Mouse (Mus musculus): ENCODE data around the gene Pacs1.
"Not testable (repeated sequence)": the region's sequence is repeated elsewhere in the genome, so short reads cannot be mapped to it uniquely, and the experiment has no call there.

The Pacs1 gene

GRCm38 (mm10) chr19:5268017-5268416 is 4.9 kb downstream of the Pacs1 start:
- no peak for DNase-seq (ENCODE audit: low spot score)

GRCm38 (mm10) chr19:5267015-5267414 is 5.9 kb downstream of the Pacs1 start:
- DNase-seq (ENCODE audit: low spot score), result no peak

- no peak for DNase-seq (ENCODE audit: low spot score)
These were observed 15.8 kb downstream of the Pacs1 start for GRCm38 (mm10) chr19:5257140-5257539.

- DNase-seq (ENCODE audit: low spot score), result not testable (repeated sequence)
These were observed 35.9 kb downstream of the Pacs1 start for GRCm38 (mm10) chr19:5236981-5237380.

- DNase-seq (ENCODE audit: low spot score), result no peak
These were observed 40.2 kb downstream of the Pacs1 start for GRCm38 (mm10) chr19:5232696-5233095.

- DNase-seq (ENCODE audit: low spot score), result no peak
These were observed 42.8 kb downstream of the Pacs1 start for GRCm38 (mm10) chr19:5230110-5230509.

GRCm38 (mm10) chr19:5224624-5225023 is 48.3 kb downstream of the Pacs1 start:
- no peak for DNase-seq (ENCODE audit: low spot score)

- DNase-seq (ENCODE audit: low spot score), result no peak
These were observed 48.8 kb downstream of the Pacs1 start for GRCm38 (mm10) chr19:5224077-5224476.

GRCm38 (mm10) chr19:5221926-5222325 is 51.0 kb downstream of the Pacs1 start:
- no peak for DNase-seq (ENCODE audit: low spot score)

GRCm38 (mm10) chr19:5221219-5221723 is 51.6 kb downstream of the Pacs1 start:
- not testable (repeated sequence) for DNase-seq (ENCODE audit: low spot score)

- DNase-seq (ENCODE audit: low spot score), result no peak
These were observed 52.5 kb downstream of the Pacs1 start for GRCm38 (mm10) chr19:5220389-5220788.

- no peak for DNase-seq (ENCODE audit: low spot score)
These were observed 71.2 kb downstream of the Pacs1 start for GRCm38 (mm10) chr19:5201691-5202090.

GRCm38 (mm10) chr19:5200617-5201016 is 72.3 kb downstream of the Pacs1 start:
- not testable (repeated sequence) for DNase-seq (ENCODE audit: low spot score)

- DNase-seq (ENCODE audit: low spot score), result no peak
These were observed 74.4 kb downstream of the Pacs1 start for GRCm38 (mm10) chr19:5198553-5198952.

GRCm38 (mm10) chr19:5195417-5196035 is 77.4 kb downstream of the Pacs1 start:
- peak; percentile 85 for DNase-seq (ENCODE audit: low spot score)

- no peak for DNase-seq (ENCODE audit: low spot score)
These were observed 80.5 kb downstream of the Pacs1 start for GRCm38 (mm10) chr19:5192397-5192796.

GRCm38 (mm10) chr19:5187439-5187838 is 85.5 kb downstream of the Pacs1 start:
- no peak for DNase-seq (ENCODE audit: low spot score)

GRCm38 (mm10) chr19:5181926-5182325 is 91.0 kb downstream of the Pacs1 start:
- no peak for DNase-seq (ENCODE audit: low spot score)

GRCm38 (mm10) chr19:5178631-5179030 is 94.3 kb downstream of the Pacs1 start:
- no peak for DNase-seq (ENCODE audit: low spot score)

- DNase-seq (ENCODE audit: low spot score), result no peak
These were observed 102.5 kb downstream of the Pacs1 start for GRCm38 (mm10) chr19:5170430-5170829.

- no peak for DNase-seq (ENCODE audit: low spot score)
These were observed 105.4 kb downstream of the Pacs1 start for GRCm38 (mm10) chr19:5167477-5167876.

- DNase-seq (ENCODE audit: low spot score), result no peak
These were observed 108.5 kb downstream of the Pacs1 start for GRCm38 (mm10) chr19:5164380-5164779.

GRCm38 (mm10) chr19:5161913-5162312 is 111.0 kb downstream of the Pacs1 start:
- no peak for DNase-seq (ENCODE audit: low spot score)

GRCm38 (mm10) chr19:5152261-5152660 is 120.7 kb downstream of the Pacs1 start:
- DNase-seq (ENCODE audit: low spot score), result no peak
